Mouse (Mus musculus) stomach, postnatal 0 days (tissue): ENCODE measurements at regions not wholly inside any gene's neighbourhood (a gene's known extent, or its start where the extent isn't known, plus 50 kb on each side); places are given as distances from the start of the nearest gene placed in this dataset.

Source experiments
- CTCF ChIP-seq: IDR thresholded peaks from 2 replicates; pipeline ENCODE4 v1.5.1; 2016; ENCODE audit warnings: antibody characterized with exemption, low read depth, mild to moderate bottlenecking, moderate library complexity
- EP300 ChIP-seq: optimal IDR thresholded peaks from 2 replicates; pipeline ENCODE3; 2016; ENCODE audit warnings: antibody characterized with exemption

DNA sequence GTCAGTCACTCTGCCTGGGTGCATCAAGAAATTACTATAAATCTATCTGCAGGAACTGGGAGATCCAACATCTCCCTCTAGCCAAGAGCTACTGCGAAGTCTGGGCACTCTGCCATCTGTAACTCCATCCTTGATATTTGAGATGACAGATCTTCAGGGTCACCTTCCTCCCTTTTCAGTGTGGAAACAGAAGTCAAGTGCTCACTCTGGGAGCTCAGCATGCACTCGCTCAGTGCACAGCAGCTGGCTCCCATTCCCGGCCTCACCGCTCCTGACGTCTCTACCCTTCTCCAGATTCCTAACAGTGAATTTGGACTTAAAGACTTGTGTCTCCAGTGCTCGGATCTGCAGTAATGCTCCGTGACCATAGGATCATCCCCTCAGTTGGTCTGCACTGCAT is 400.3 kb downstream of the Fut8 start:
- TF ChIP-seq CTCF (no peak), EP300 (no peak)
